Mouse (Mus musculus) R1 (cell line): ENCODE results near the gene Sec11a.
"Not testable (repeated sequence)": the region's sequence is repeated elsewhere in the genome, so short reads cannot be mapped to it uniquely, and the experiment has no call there.

ENCODE experiments used
- DNase-seq: peaks from one replicate; pipeline ENCODE4 v3.0.0-alpha.2; 2018; ENCODE audit warnings: low read depth, low spot score

The Sec11a gene

GRCm38 (mm10) chr7:80947445-80948350 lies at the start of gene Sec11a:
Gene Sec11a, minus strand, starts transcription at chr7:80947780.
- DNase-seq: peak; percentile 97

- DNase-seq: no peak
Observed at GRCm38 (mm10) chr7:80995266-80996146, 47.9 kb upstream of the Sec11a start.

- no peak for DNase-seq
Observed at GRCm38 (mm10) chr7:80994663-80995005, 47.1 kb upstream of the Sec11a start.

- DNase-seq: peak; percentile 50
Observed at GRCm38 (mm10) chr7:80993834-80994662, 46.5 kb upstream of the Sec11a start.

GRCm38 (mm10) chr7:80992980-80993833 lies 45.6 kb upstream of the Sec11a start, which contains the start of gene Zfp592:
Gene Zfp592, plus strand, starts transcription at chr7:80993681.
- DNase-seq: peak; percentile 71

GRCm38 (mm10) chr7:80992631-80992979 lies 45.0 kb upstream of the Sec11a start:
- DNase-seq: no peak

- DNase-seq: no peak
Observed at GRCm38 (mm10) chr7:80992063-80992462, 44.5 kb upstream of the Sec11a start.

- no peak for DNase-seq
Observed at GRCm38 (mm10) chr7:80991589-80991988, 44.0 kb upstream of the Sec11a start.

GRCm38 (mm10) chr7:80990276-80990675 lies 42.7 kb upstream of the Sec11a start:
- DNase-seq: peak; percentile 42

- no peak for DNase-seq
Observed at GRCm38 (mm10) chr7:80987805-80988625, 40.4 kb upstream of the Sec11a start.

- no peak for DNase-seq
Observed at GRCm38 (mm10) chr7:80986458-80987187, 39.0 kb upstream of the Sec11a start.

- no peak for DNase-seq
Observed at GRCm38 (mm10) chr7:80980566-80980965, 33.0 kb upstream of the Sec11a start.

GRCm38 (mm10) chr7:80973638-80974015 lies 26.0 kb upstream of the Sec11a start:
- not testable (repeated sequence) for DNase-seq

- not testable (repeated sequence) for DNase-seq
Observed at GRCm38 (mm10) chr7:80972920-80973637, 25.5 kb upstream of the Sec11a start.

GRCm38 (mm10) chr7:80972082-80972481 lies 24.5 kb upstream of the Sec11a start:
- no peak for DNase-seq

- no peak for DNase-seq
Observed at GRCm38 (mm10) chr7:80971419-80971818, 23.8 kb upstream of the Sec11a start.

- no peak for DNase-seq
Observed at GRCm38 (mm10) chr7:80970913-80971312, 23.3 kb upstream of the Sec11a start.

- peak; percentile 84 for DNase-seq
Observed at GRCm38 (mm10) chr7:80962799-80963198, 15.2 kb upstream of the Sec11a start.
